Mouse (Mus musculus): ENCODE results near the gene Slc39a1.

Gene Slc39a1

GRCm38 (mm10) chr3:90258521-90258920 lies 10.5 kb downstream of the Slc39a1 start:
- in situ Hi-C loops (cut with MboI; ENCODE audit: low pct_unique_long_range_greater_than_20kb in 1 of 2, low sequenced_read_pairs in 2 of 2, unreplicated experiment in 1 of 2) = no loop called here

DNA sequence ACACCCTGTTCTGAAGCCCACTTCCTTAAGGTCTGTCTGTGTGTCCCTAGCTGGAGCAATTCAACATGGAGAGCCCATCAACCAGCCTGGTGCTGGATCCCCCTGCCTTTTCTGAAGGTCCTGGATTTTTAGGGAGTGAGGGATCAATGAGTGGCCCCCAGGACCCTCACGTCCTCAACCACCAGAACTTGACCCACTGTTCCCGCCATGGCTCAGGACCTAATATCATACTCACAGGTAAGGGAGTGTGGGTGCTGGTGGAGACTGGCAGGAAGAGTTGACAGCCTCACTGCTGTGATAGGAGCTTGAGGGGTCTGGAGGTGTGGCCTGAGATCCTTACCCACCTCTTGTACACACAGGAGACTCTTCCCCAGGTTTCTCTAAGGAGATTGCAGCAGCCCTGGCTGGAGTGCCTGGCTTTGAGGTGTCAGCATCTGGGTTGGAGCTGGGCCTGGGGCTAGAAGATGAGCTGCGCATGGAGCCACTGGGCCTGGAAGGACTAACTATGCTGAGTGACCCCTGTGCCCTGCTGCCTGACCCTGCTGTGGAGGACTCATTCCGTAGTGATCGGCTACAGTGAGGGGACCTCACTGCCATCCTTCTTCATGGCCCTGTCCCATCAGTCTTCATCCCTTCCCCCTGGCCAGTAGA lies 15.3 kb downstream of the Slc39a1 start:
- in situ Hi-C loops (cut with MboI; ENCODE audit: low pct_unique_long_range_greater_than_20kb in 1 of 2, low sequenced_read_pairs in 2 of 2, unreplicated experiment in 1 of 2) = no loop called here

- in situ Hi-C loops (cut with MboI; ENCODE audit: low pct_unique_long_range_greater_than_20kb in 1 of 2, low sequenced_read_pairs in 2 of 2, unreplicated experiment in 1 of 2) = no loop called here
These were observed 16.7 kb downstream of the Slc39a1 start for GRCm38 (mm10) chr3:90264687-90265033.

GRCm38 (mm10) chr3:90265034-90265931 lies 17.3 kb downstream of the Slc39a1 start, which contains the start of gene Dennd4b:
Gene Dennd4b (plus strand): TSS chr3:90265185.
- in situ Hi-C loops (cut with MboI; ENCODE audit: low pct_unique_long_range_greater_than_20kb in 1 of 2, low sequenced_read_pairs in 2 of 2, unreplicated experiment in 1 of 2) = no loop called here

GRCm38 (mm10) chr3:90265932-90266741 lies 18.2 kb downstream of the Slc39a1 start:
- in situ Hi-C loops (cut with MboI; ENCODE audit: low pct_unique_long_range_greater_than_20kb in 1 of 2, low sequenced_read_pairs in 2 of 2, unreplicated experiment in 1 of 2) = no loop called here

DNA sequence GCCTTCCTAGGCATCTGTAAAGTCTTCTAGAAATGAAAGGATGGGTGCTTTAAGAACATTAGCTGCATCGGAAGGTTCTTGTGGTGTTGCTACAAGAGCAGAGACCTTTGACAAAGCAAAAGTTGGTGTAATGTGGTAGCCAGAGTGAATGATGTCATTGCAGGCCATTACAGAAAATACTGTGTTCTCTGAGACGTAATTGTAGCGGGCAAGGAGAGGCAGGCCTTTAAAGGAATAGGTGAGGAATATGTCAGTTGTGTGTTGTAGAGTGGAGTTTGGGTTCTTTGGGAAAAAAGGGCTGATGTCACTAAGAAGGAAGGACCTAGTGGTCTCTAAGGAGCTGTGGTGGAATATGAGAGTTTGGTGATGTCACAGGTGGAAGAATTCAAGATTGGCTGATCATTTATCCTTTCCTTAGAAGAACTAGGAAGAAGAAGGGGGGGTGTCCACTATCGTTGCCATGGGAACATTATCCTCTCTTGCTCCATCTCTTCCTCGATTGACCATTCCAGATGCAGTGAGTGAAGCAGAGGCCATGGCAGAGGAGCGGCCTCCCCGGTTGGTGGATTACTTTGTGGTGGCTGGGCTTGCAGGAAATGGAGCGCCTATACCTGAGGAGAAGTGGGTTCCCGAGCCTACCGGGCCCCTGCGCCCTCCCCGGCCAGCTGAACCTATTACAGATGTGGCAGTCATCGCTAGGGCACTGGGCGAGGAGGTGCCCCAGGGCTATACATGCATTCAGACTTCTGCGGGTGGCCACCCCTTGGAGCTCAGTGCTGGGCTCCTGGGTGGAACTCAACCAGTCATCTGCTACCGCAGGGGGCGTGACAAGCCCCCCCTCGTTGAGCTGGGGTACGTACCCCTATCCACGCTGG lies 19.2 kb downstream of the Slc39a1 start:
- in situ Hi-C loops (cut with MboI; ENCODE audit: low pct_unique_long_range_greater_than_20kb in 1 of 2, low sequenced_read_pairs in 2 of 2, unreplicated experiment in 1 of 2) = no loop called here

DNA sequence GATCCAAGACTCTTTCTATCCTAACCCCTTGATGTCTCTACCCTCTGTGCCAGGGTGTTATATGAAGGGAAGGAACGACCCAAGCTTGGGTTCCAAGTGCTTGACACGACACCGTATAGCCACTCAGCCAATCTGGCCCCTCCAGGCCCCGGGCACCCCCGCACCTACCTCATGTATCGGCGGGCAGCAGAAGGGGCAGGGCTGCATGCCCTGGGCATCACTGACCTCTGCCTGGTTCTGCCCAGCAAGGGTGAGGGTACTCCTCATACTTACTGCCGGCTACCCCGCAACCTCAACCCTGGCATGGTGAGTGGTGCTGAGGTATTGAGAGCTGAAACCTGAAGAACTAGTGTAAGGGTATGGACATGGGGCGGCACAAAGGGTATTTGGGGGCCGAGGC lies 20.2 kb downstream of the Slc39a1 start:
- in situ Hi-C loops (cut with MboI; ENCODE audit: low pct_unique_long_range_greater_than_20kb in 1 of 2, low sequenced_read_pairs in 2 of 2, unreplicated experiment in 1 of 2) = no loop called here

GRCm38 (mm10) chr3:90268971-90269370 lies 21.0 kb downstream of the Slc39a1 start:
- in situ Hi-C loops (cut with MboI; ENCODE audit: low pct_unique_long_range_greater_than_20kb in 1 of 2, low sequenced_read_pairs in 2 of 2, unreplicated experiment in 1 of 2) = no loop called here

DNA sequence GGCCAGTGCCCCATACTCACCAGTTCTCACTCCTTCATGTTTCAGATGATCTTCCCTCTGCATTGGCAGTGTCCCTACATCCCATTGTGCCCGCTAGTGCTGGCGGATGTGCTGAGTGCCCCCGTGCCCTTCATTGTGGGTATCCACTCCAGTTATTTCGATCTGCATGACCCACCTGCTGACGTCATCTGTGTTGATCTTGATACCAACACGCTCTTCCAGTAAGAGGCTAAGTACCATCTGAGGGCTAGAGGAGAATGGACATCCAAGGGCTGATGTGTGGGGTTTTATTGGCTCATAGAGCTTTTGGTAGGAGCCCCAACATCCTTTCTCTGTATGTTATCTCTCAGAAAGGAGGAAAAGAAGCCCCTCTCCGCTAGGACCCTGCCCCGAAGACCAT lies 22.8 kb downstream of the Slc39a1 start:
- in situ Hi-C loops (cut with MboI; ENCODE audit: low pct_unique_long_range_greater_than_20kb in 1 of 2, low sequenced_read_pairs in 2 of 2, unreplicated experiment in 1 of 2) = no loop called here

- in situ Hi-C loops (cut with MboI; ENCODE audit: low pct_unique_long_range_greater_than_20kb in 1 of 2, low sequenced_read_pairs in 2 of 2, unreplicated experiment in 1 of 2) = no loop called here
These were observed 24.2 kb downstream of the Slc39a1 start for GRCm38 (mm10) chr3:90272170-90272569.

- in situ Hi-C loops (cut with MboI; ENCODE audit: low pct_unique_long_range_greater_than_20kb in 1 of 2, low sequenced_read_pairs in 2 of 2, unreplicated experiment in 1 of 2) = no loop called here
These were observed 25.9 kb downstream of the Slc39a1 start for GRCm38 (mm10) chr3:90273855-90274254.

DNA sequence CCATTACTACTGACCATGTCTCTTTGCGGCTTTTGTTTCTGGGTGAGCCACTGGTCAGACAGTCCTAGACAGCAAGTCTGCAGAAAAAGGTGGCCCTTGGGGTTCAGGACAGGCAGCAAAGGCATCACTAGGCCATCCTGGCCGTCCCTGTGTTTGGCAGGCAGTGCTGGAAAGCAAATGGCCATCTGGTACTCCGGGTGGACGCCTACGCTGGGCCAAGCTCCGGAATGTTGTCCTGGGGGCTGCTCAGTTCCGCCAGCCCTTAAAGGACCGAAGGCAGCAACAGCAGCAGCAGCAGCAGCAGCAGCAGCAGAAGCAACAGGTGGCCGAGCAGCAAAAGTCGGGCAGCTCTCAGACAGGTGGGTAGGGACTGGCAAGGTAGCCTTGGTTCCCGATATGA lies 27.3 kb downstream of the Slc39a1 start:
- in situ Hi-C loops (cut with MboI; ENCODE audit: low pct_unique_long_range_greater_than_20kb in 1 of 2, low sequenced_read_pairs in 2 of 2, unreplicated experiment in 1 of 2) = no loop called here

DNA sequence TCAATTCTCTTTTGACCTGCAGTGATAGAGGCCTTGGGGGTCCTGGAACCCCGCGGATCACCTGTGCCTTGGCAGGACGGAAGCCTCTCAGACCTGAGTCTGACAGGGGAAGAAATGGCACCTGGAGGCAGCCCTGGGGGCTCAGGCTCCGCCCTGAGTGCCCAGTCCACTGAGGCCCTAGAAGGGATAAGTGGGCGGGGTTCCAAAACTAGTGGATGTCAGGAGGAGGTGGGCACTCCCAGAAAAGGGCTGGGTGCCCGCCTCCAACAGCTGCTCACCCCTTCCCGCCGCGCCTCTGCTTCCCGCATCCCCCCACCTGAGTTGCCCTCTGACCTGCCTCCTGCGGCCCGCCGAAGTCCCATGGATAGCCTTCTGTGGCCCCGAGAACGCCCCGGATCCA lies 28.9 kb downstream of the Slc39a1 start:
- in situ Hi-C loops (cut with MboI; ENCODE audit: low pct_unique_long_range_greater_than_20kb in 1 of 2, low sequenced_read_pairs in 2 of 2, unreplicated experiment in 1 of 2) = no loop called here

DNA sequence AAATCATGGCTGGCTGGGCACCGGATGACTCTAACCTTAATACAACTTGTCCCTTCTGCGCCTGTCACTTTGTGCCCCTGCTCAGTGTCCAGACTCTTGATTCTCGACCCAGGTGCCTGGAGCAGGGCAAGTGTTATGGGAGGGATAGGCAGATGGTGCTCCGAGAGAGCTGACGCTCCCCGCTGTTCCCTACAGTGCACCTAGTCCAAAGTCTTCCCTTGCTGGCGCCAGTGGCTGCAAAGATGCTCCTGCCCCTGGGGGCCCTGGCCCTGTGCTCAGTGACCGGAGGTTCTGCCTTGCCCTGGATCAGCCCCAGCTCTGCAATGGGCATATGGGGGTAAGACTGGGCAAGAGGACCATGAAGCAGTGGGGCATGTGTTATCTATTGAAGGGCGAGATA lies 29.8 kb downstream of the Slc39a1 start:
- in situ Hi-C loops (cut with MboI; ENCODE audit: low pct_unique_long_range_greater_than_20kb in 1 of 2, low sequenced_read_pairs in 2 of 2, unreplicated experiment in 1 of 2) = no loop called here

- in situ Hi-C loops (cut with MboI; ENCODE audit: low pct_unique_long_range_greater_than_20kb in 1 of 2, low sequenced_read_pairs in 2 of 2, unreplicated experiment in 1 of 2) = no loop called here
These were observed 30.2 kb downstream of the Slc39a1 start for GRCm38 (mm10) chr3:90278211-90278610.

DNA sequence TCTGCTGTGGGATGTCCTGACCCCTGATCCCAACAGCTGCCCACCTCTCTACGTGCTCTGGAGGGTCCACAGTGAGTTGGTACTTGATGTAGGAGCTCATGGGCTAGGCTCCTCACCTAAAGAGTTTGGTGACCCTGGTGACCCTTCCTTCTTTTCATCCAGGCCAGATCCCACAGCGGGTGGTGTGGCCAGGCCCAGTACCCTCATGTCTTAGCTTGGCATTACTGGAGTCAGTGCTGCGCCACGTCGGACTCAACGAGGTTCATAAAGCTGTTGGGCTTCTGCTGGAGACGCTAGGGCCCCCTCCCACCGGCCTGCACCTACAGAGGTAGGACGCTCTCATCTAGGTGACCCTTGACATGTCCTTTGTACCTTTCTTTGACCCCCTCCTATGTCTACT lies 31.2 kb downstream of the Slc39a1 start:
- in situ Hi-C loops (cut with MboI; ENCODE audit: low pct_unique_long_range_greater_than_20kb in 1 of 2, low sequenced_read_pairs in 2 of 2, unreplicated experiment in 1 of 2) = no loop called here

- in situ Hi-C loops (cut with MboI; ENCODE audit: low pct_unique_long_range_greater_than_20kb in 1 of 2, low sequenced_read_pairs in 2 of 2, unreplicated experiment in 1 of 2) = no loop called here
These were observed 31.8 kb downstream of the Slc39a1 start for GRCm38 (mm10) chr3:90279743-90280142.

DNA sequence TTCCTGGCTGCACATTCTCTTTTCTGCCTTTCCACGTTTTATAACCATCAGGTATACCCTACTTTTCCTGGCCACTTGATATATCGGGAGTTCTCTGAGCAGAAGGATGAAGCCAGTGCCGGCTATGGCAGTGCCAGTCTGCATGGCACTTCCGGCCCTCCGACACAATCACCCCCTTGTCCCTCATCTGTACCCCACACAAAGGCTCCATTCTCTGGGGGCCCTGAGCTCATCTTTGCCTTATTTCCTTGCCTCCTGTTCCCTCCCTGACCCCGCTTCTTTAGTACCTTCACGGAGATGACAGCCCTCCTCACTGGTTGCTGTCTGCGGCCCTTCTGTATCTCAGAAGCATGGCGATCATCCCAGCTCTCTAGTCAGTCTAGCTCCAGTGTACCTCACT lies 32.7 kb downstream of the Slc39a1 start:
- in situ Hi-C loops (cut with MboI; ENCODE audit: low pct_unique_long_range_greater_than_20kb in 1 of 2, low sequenced_read_pairs in 2 of 2, unreplicated experiment in 1 of 2) = no loop called here

Measured in mouse embryonic stem cell (cell line).